Mouse (Mus musculus) midbrain, postnatal 0 days (tissue): ENCODE data around the gene Arhgap18. TPM values are rescaled to one million over a fixed set of nuclear protein-coding genes. Genes with fewer than 3 reads are reported as not detected.

Experiments used
- ATAC-seq: fragments of 200-750 bp; cut with Nextera tagmentation; 2 replicates; pipeline ENCODE4 v1.8.0; 2017; ENCODE audit warnings: moderate number of reproducible peaks, mild to moderate bottlenecking, moderate TSS enrichment, moderate library complexity; ENCODE audit not compliant: low FRiP score
- DNase-seq: peaks from one replicate; pipeline ENCODE4 v3.0.0-alpha.2; 2015; ENCODE audit warnings: low spot score
- H3K27ac ChIP-seq: fragments of 300-500 bp; sonication (generic); 2 replicates; pipeline ENCODE4 v1.5.1; 2014; ENCODE audit warnings: low read depth, mild to moderate bottlenecking, low read length, mixed read lengths
- H3K27me3 ChIP-seq: fragments of 300-500 bp; sonication (generic); 2 replicates; pipeline ENCODE4 v1.6.1; 2014; ENCODE audit warnings: low read length, control low read depth, mixed read lengths; ENCODE audit not compliant: insufficient read depth
- H3K36me3 ChIP-seq: fragments of 300-500 bp; sonication (generic); 2 replicates; pipeline ENCODE4 v1.6.1; 2014; ENCODE audit warnings: low read length, control low read depth, mixed read lengths; ENCODE audit not compliant: insufficient read depth
- H3K4me1 ChIP-seq: fragments of 300-500 bp; sonication (generic); 2 replicates; pipeline ENCODE4 v1.6.1; 2014; ENCODE audit warnings: mild to moderate bottlenecking, control low read depth, antibody characterized with exemption, low read length, mixed read lengths; ENCODE audit not compliant: insufficient read depth
- H3K4me2 ChIP-seq: fragments of 300-500 bp; sonication (generic); 2 replicates; pipeline ENCODE4 v1.6.1; 2014; ENCODE audit warnings: low read depth, mild to moderate bottlenecking, low read length, mixed read lengths; ENCODE audit not compliant: poor library complexity, severe bottlenecking
- H3K4me3 ChIP-seq: fragments of 300-500 bp; sonication (generic); 2 replicates; pipeline ENCODE4 v1.5.1; 2014; ENCODE audit warnings: low read depth, mild to moderate bottlenecking, low read length, moderate library complexity
- H3K9ac ChIP-seq: fragments of 300-500 bp; sonication (generic); replicated peaks from 2 replicates; pipeline ENCODE4 v1.6.1; 2014; ENCODE audit warnings: mild to moderate bottlenecking, low read length, moderate library complexity, mixed read lengths; ENCODE audit not compliant: poor library complexity, severe bottlenecking
- H3K9me3 ChIP-seq: fragments of 300-500 bp; sonication (generic); 2 replicates; pipeline ENCODE4 v1.6.1; 2016; ENCODE audit warnings: low read length, control low read depth
- CTCF ChIP-seq: IDR thresholded peaks from 2 replicates; pipeline ENCODE4 v1.5.1; 2016; ENCODE audit warnings: antibody characterized with exemption, mild to moderate bottlenecking
- WGBS: fragments of 180-500 bp; shearing (Covaris S2); extraction: QIAGEN DNeasy Blood & Tissue Kit; methylation state at CpG from one replicate; pipeline ENCODE4 v1.1.7; 2014; 5-methylcytosine and 5-hydroxymethylcytosine counted together
- polyA plus RNA-seq: library from polyadenylated mRNA; unstranded; fragments of >200 nt; fragmentation: Nextera tagmentation; extraction: Ambion mirVana; gene quantifications from 2 replicates; pipeline ENCODE4 v1.2.1, GENCODE M21; 2015
- total RNA-seq: library from RNA; depleted of rRNA; stranded (reverse); fragments of >200 nt; gene quantifications from 2 replicates; pipeline ENCODE4 v1.2.3, GENCODE M21; 2014

Arhgap18 gene
- total and polyA plus RNA-seq, 2 experiments from 2014 or later: 8.7 to 9.8 TPM

- 68% methylated on average over 1 of the region's 1 CpGs for WGBS
These were observed 186.3 kb downstream of the Arhgap18 start for GRCm38 (mm10) chr10:26939549-26939948.

DNA sequence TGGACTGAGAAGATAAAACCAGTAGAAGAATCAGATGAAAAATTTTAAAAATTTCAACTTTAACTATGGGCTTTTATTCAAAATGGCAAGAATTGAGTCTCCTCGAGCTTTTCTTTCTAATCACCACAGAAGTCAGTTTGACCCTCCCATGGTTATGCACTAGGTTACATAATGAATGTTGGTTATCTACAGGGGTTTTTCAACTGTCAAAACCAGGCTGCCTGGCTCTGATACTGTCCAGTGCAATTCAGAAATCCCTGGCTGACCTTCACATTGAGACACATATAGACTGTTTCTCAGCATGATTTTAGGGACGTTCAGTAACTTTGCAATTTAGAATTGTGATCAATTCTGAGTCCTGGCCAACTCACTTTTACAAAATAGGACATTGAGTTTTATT lies 195.1 kb downstream of the Arhgap18 start:
- no peak for DNase-seq
- Histone ChIP-seq H3K27me3 (no peaks in the 10 kb centered on the region), H3K4me3 (no peak overlapping the region), H3K9me3 (no peaks in the 10 kb centered on the region), H3K9ac (no peak overlapping the region), H3K36me3 (no peaks in the 10 kb centered on the region), H3K27ac (no peak overlapping the region), H3K4me2 (no peak overlapping the region), H3K4me1 (no peaks in the 10 kb centered on the region)
- no peak for TF ChIP-seq CTCF
- no peak for ATAC-seq
- 70% methylated on average over 2 of the region's 2 CpGs for WGBS

More at GRCm38 (mm10) chr10:26939549-26939948, 186.3 kb downstream of the Arhgap18 start:
- Histone ChIP-seq H3K4me2 (no peak overlapping the region), H3K9ac (no peak overlapping the region), H3K27me3 (no peaks in the 10 kb centered on the region), H3K4me1 (no peaks in the 10 kb centered on the region), H3K27ac (no peak overlapping the region), H3K4me3 (no peak overlapping the region), H3K9me3 (no peaks in the 10 kb centered on the region), H3K36me3 (no peaks in the 10 kb centered on the region)
- ATAC-seq: no peak
- DNase-seq: no peak
- TF ChIP-seq CTCF: no peak

- H3K4me3 ChIP-seq: no peak overlapping the region
- no peak; the same call in 1 of the 2 replicates for ATAC-seq
- no peaks in the 10 kb centered on the region for H3K36me3 ChIP-seq
- peak; percentile 24; the same call in 1 of the 2 replicates for TF ChIP-seq CTCF
- no peak overlapping the region for H3K27ac ChIP-seq
- no peak overlapping the region for H3K4me2 ChIP-seq
- DNase-seq: peak; percentile 3
- H3K27me3 ChIP-seq: no peaks in the 10 kb centered on the region
- H3K4me1 ChIP-seq: no peaks in the 10 kb centered on the region
- no peaks in the 10 kb centered on the region for H3K9me3 ChIP-seq
- WGBS: 78% methylated on average over 8 of the region's 8 CpGs
- no peak overlapping the region for H3K9ac ChIP-seq
These were observed 196.4 kb downstream of the Arhgap18 start for GRCm38 (mm10) chr10:26949667-26950066.

GRCm38 (mm10) chr10:26950448-26950847 lies 197.2 kb downstream of the Arhgap18 start:
- H3K27ac ChIP-seq: no peak overlapping the region
- no peak for TF ChIP-seq CTCF
- no peak overlapping the region for H3K4me3 ChIP-seq
- ATAC-seq (no peak), DNase-seq (no peak)
- H3K4me2 ChIP-seq: no peak overlapping the region
- no peaks in the 10 kb centered on the region for H3K36me3 ChIP-seq
- no peaks in the 10 kb centered on the region for H3K27me3 ChIP-seq
- H3K9me3 ChIP-seq: no peaks in the 10 kb centered on the region
- H3K4me1 ChIP-seq: no peaks in the 10 kb centered on the region
- WGBS: 72% methylated on average over 7 of the region's 7 CpGs
- no peak overlapping the region for H3K9ac ChIP-seq

DNA sequence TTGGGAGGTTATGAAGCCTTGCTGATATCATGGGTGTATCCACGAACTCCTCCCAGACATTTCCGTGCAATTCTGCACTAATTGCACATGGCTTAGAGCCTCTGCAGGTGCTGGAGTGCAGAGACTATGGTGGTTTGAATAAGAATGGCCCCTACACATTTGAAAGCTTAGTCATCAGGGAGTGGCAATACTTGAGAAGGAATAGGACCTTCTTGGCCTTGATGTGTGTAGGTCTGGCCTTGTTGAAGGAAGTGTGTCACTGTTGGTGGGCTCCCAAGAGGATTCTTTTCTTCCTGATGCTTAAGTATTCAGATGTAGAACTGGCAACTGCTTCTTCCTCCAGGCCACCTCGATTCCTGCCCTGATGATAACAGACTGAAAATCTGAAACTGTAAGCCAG lies 205.3 kb downstream of the Arhgap18 start:
- H3K9me3 ChIP-seq: no peaks in the 10 kb centered on the region
- H3K9ac ChIP-seq: no peak overlapping the region
- 84% methylated on average over 3 of the region's 3 CpGs for WGBS
- TF ChIP-seq CTCF: no peak
- H3K36me3 ChIP-seq: no peaks in the 10 kb centered on the region
- no peak overlapping the region for H3K27ac ChIP-seq
- no peak overlapping the region for H3K4me2 ChIP-seq
- DNase-seq (no peak), ATAC-seq (no peak)
- H3K4me1 ChIP-seq: no peaks in the 10 kb centered on the region
- no peaks in the 10 kb centered on the region for H3K27me3 ChIP-seq
- no peak overlapping the region for H3K4me3 ChIP-seq
